Mouse (Mus musculus) MEL (cell line): ENCODE results near the gene Galnt17. TPM values are rescaled to one million over a fixed set of nuclear protein-coding genes. Genes with fewer than 3 reads are reported as not detected.

Experiments used
- DNase-seq: peaks from one replicate; pipeline ENCODE4 v3.0.0; 2011; ENCODE audit warnings: low read depth, low spot score
- H3K27ac ChIP-seq: 2 replicates; pipeline ENCODE4 v1.5.1; 2012; ENCODE audit warnings: low read depth, mild to moderate bottlenecking, control low read depth, low read length, moderate library complexity; ENCODE audit not compliant: control insufficient read depth
- H3K27me3 ChIP-seq, 2 experiments: fragments of 150-350 bp in 1 of 2; sonication (generic) in 1 of 2; 2 replicates each; pipeline ENCODE4 v1.6.1; 2012; ENCODE audit warnings: low read length in 2 of 2, mild to moderate bottlenecking in 2 of 2, improper control_type of control experiment in 1 of 2, moderate library complexity in 1 of 2; ENCODE audit not compliant: insufficient read depth in 2 of 2, control insufficient read depth in 1 of 2
- H3K36me3 ChIP-seq, 2 experiments: 2 replicates each; pipeline ENCODE4 v1.6.1; 2012 to 2014; ENCODE audit warnings: low read length in 2 of 2, improper control_type of control experiment in 1 of 2, inconsistent platforms in 1 of 2, mild to moderate bottlenecking in 1 of 2; ENCODE audit not compliant: insufficient read depth in 2 of 2, control insufficient read depth in 1 of 2
- H3K4me1 ChIP-seq, 2 experiments: fragments of 150-350 bp in 1 of 2; sonication (generic) in 1 of 2; 2 replicates each; pipeline ENCODE4 v1.6.1; 2012; ENCODE audit warnings: low read length in 2 of 2, improper control_type of control experiment in 1 of 2, mild to moderate bottlenecking in 1 of 2; ENCODE audit not compliant: insufficient read depth in 2 of 2, control insufficient read depth in 1 of 2
- H3K4me3 ChIP-seq, 2 experiments: fragments of 150-350 bp in 1 of 2; sonication (generic) in 1 of 2; 2 replicates each; pipeline ENCODE4 v1.5.1; 2012; ENCODE audit warnings: low read depth in 2 of 2, low read length in 2 of 2, mild to moderate bottlenecking in 2 of 2, moderate library complexity in 2 of 2, control low read depth in 1 of 2, improper control_type of control experiment in 1 of 2; ENCODE audit not compliant: control insufficient read depth in 1 of 2, insufficient read depth in 1 of 2
- H3K79me2 ChIP-seq: 2 replicates; pipeline ENCODE4 v1.6.1; 2012; ENCODE audit warnings: mild to moderate bottlenecking, low read length, moderate library complexity; ENCODE audit not compliant: control insufficient read depth, poor library complexity, insufficient read depth
- H3K9ac ChIP-seq: 2 replicates; pipeline ENCODE4 v1.6.1; 2012; ENCODE audit warnings: low read depth, mild to moderate bottlenecking, control low read depth, low read length, moderate library complexity; ENCODE audit not compliant: control insufficient read depth, poor library complexity, severe bottlenecking
- H3K9me3 ChIP-seq: fragments of 150-350 bp; sonication (generic); replicated peaks from 2 replicates; pipeline ENCODE4 v1.6.1; 2012; ENCODE audit warnings: mild to moderate bottlenecking, low read length, improper control_type of control experiment, moderate library complexity; ENCODE audit not compliant: insufficient read depth
- CHD1 ChIP-seq: IDR thresholded peaks from 2 replicates; pipeline ENCODE4 v1.6.1; 2012; ENCODE audit warnings: low read depth, mild to moderate bottlenecking, inconsistent platforms, low read length, improper control_type of control experiment
- ETS1 ChIP-seq: IDR thresholded peaks from 2 replicates; pipeline ENCODE4 v1.6.1; 2012; ENCODE audit warnings: low read depth, mild to moderate bottlenecking, inconsistent platforms, low read length, improper control_type of control experiment, moderate library complexity
- GATA1 ChIP-seq: IDR thresholded peaks from 2 replicates; pipeline ENCODE4 v1.6.1; 2011; ENCODE audit warnings: low read depth, low read length, improper control_type of control experiment
- JUND ChIP-seq: IDR thresholded peaks from 2 replicates; pipeline ENCODE4 v1.6.1; 2011; ENCODE audit warnings: low read depth, mild to moderate bottlenecking, improper control_type of control experiment, low read length
- MAFK ChIP-seq: IDR thresholded peaks from 2 replicates; pipeline ENCODE4 v1.6.1; 2011; ENCODE audit warnings: low read depth, mild to moderate bottlenecking, low read length, improper control_type of control experiment, borderline replicate concordance
- MAX ChIP-seq: IDR thresholded peaks from 2 replicates; pipeline ENCODE4 v1.6.1; 2011; ENCODE audit warnings: low read length, improper control_type of control experiment
- MAZ ChIP-seq: IDR thresholded peaks from 2 replicates; pipeline ENCODE4 v1.6.1; 2012; ENCODE audit warnings: low read depth, mild to moderate bottlenecking, inconsistent platforms, low read length, improper control_type of control experiment
- MYC ChIP-seq: IDR thresholded peaks from 2 replicates; pipeline ENCODE4 v1.6.1; 2011; ENCODE audit warnings: low read depth, mild to moderate bottlenecking, low read length, improper control_type of control experiment, moderate library complexity
- NELFE ChIP-seq: IDR thresholded peaks from 2 replicates; pipeline ENCODE4 v1.6.1; 2011; ENCODE audit warnings: low read depth, low read length, improper control_type of control experiment
- NRF1 ChIP-seq: IDR thresholded peaks from 2 replicates; pipeline ENCODE4 v1.6.1; 2014; ENCODE audit warnings: low read depth, mild to moderate bottlenecking, inconsistent platforms, low read length, improper control_type of control experiment, moderate library complexity; ENCODE audit not compliant: poor library complexity, insufficient read depth, severe bottlenecking
- POLR2A ChIP-seq, 2 experiments: IDR thresholded peaks; 2 replicates each; pipeline ENCODE4 v1.6.1; 2011 to 2012; ENCODE audit warnings: low read length in 2 of 2, mild to moderate bottlenecking in 2 of 2, control low read depth in 1 of 2, improper control_type of control experiment in 1 of 2, low read depth in 1 of 2, moderate library complexity in 1 of 2; ENCODE audit not compliant: control insufficient read depth in 1 of 2, insufficient read depth in 1 of 2, poor library complexity in 1 of 2
- POLR2AphosphoS2 ChIP-seq: IDR thresholded peaks from 2 replicates; pipeline ENCODE4 v1.6.1; 2011; ENCODE audit warnings: low read length, improper control_type of control experiment
- SIN3A ChIP-seq: IDR thresholded peaks from 2 replicates; pipeline ENCODE4 v1.6.1; 2012; ENCODE audit warnings: low read length, improper control_type of control experiment, inconsistent platforms
- TAL1 ChIP-seq: IDR thresholded peaks from 2 replicates; pipeline ENCODE4 v1.6.1; 2012; ENCODE audit warnings: mild to moderate bottlenecking, inconsistent platforms, low read length, moderate library complexity, mixed read lengths
- TCF12 ChIP-seq: IDR thresholded peaks from 2 replicates; pipeline ENCODE4 v1.6.1; 2014; ENCODE audit warnings: low read depth, mild to moderate bottlenecking, inconsistent platforms, low read length, improper control_type of control experiment, moderate library complexity
- ZC3H11A ChIP-seq: IDR thresholded peaks from 2 replicates; pipeline ENCODE4 v1.6.1; 2012; ENCODE audit warnings: low read depth, mild to moderate bottlenecking, inconsistent platforms, low read length, improper control_type of control experiment
- ZNF384 ChIP-seq: IDR thresholded peaks from 2 replicates; pipeline ENCODE4 v1.6.1; 2012; ENCODE audit warnings: low read depth, mild to moderate bottlenecking, inconsistent platforms, low read length, improper control_type of control experiment
- polyA plus RNA-seq, 2 experiments: library from polyadenylated mRNA; stranded (reverse) in 1 of 2; unstranded in 1 of 2; fragments of >175 nt in 1 of 2; fragments of >200 nt in 1 of 2; gene quantifications; 2 replicates each; pipeline versions ENCODE4 v1.2.1 to v1.2.4; 2012; ENCODE audit warnings: low replicate concordance in 2 of 2, low read depth in 1 of 2; ENCODE audit not compliant: insufficient read length in 2 of 2, insufficient read depth in 1 of 2, missing spikeins in 1 of 2
- total RNA-seq: library from RNA; depleted of rRNA; stranded (reverse); fragments of 300-350 nt; gene quantifications from 2 replicates; pipeline ENCODE4 v1.2.3, GENCODE M21; 2012

Galnt17 gene
- total and polyA plus RNA-seq, 3 experiments: not detected

- H3K4me3 ChIP-seq: no peak overlapping the region
- H3K4me1 ChIP-seq: no peaks in the 10 kb centered on the region
Measured at GRCm38 (mm10) chr5:131305223-131305622, 3.1 kb downstream of the Galnt17 start.

GRCm38 (mm10) chr5:131301526-131301925, 6.8 kb downstream of the Galnt17 start:
- no peaks in the 10 kb centered on the region for H3K9me3 ChIP-seq
- H3K79me2 ChIP-seq: no peaks in the 10 kb centered on the region
- no peaks in the 10 kb centered on the region for H3K36me3 ChIP-seq
- H3K27me3 ChIP-seq: no peaks in the 10 kb centered on the region
- H3K27ac ChIP-seq: no peak overlapping the region
- H3K4me1 ChIP-seq: no peaks in the 10 kb centered on the region
- no peak overlapping the region for H3K4me3 ChIP-seq
- H3K9ac ChIP-seq: no peak overlapping the region
- no peak for DNase-seq
- no peak for TF ChIP-seq TAL1
- TF ChIP-seq NRF1: no peak
- no peak for TF ChIP-seq TCF12
- no peak for TF ChIP-seq MAFK
- no peak for TF ChIP-seq MAX
- TF ChIP-seq MAZ: no peak
- no peak for TF ChIP-seq SIN3A
- TF ChIP-seq ZC3H11A: no peak
- no peak for TF ChIP-seq POLR2AphosphoS2
- TF ChIP-seq CHD1: no peak
- TF ChIP-seq JUND: no peak
- TF ChIP-seq NELFE: no peak
- TF ChIP-seq ETS1: no peak
- no peak for TF ChIP-seq POLR2A (IDR thresholded peaks at IDR 0.05; ENCODE audit: control insufficient read depth in 1 of 2, insufficient read depth in 1 of 2, low read depth in 1 of 2, low read length in 2 of 2, poor library complexity in 1 of 2)
- no peak for TF ChIP-seq ZNF384

More at GRCm38 (mm10) chr5:131305223-131305622, 3.1 kb downstream of the Galnt17 start:
- no peak for DNase-seq
- Histone ChIP-seq H3K9me3 (no peaks in the 10 kb centered on the region), H3K79me2 (no peaks in the 10 kb centered on the region), H3K36me3 (no peaks in the 10 kb centered on the region), H3K27ac (no peak overlapping the region), H3K27me3 (no peaks in the 10 kb centered on the region), H3K9ac (no peak overlapping the region)
- TF ChIP-seq MYC (no peak), GATA1 (no peak)
